ENCODE assay signal across 16 mouse cellular contexts in genomic region chr2:160786333-160786732, GRCm38 (mm10). TPM values are rescaled to one million over a fixed set of nuclear protein-coding genes. Genes with fewer than 3 reads are reported as not detected.
A peak's percentile ranks its signal among the peaks of the same experiment; 100 is the strongest.
DNase-seq lines count a peak whose midpoint lies in the region; ATAC-seq lines count a peak whose summit lies in the region.
"Had no signal": no experiment of that assay in that cellular context is flagged by ENCODE, and none has a peak within 500 bp of the region (broad histone marks: within the 10 kb centered on the region; RNA-seq: fewer than 3 reads in every experiment).

No protein-coding gene starts in this region.

- H3K27me3 ChIP-seq in forebrain, embryonic 15.5 days = no peaks in the 10 kb centered on the region
- no peaks in the 10 kb centered on the region for H3K27me3 ChIP-seq in forebrain, embryonic 11.5 days (ENCODE audit: control insufficient read depth, insufficient read depth, low read length)
- H3K27me3 ChIP-seq in midbrain, embryonic 16.5 days (ENCODE audit: control insufficient read depth, insufficient read depth, low read depth, low read length) = no peaks in the 10 kb centered on the region
- H3K27me3 ChIP-seq: embryonic facial prominence, embryonic 13.5 days; Patski had no signal

- no peak for DNase-seq in forebrain, embryonic 11.5 days (ENCODE audit: low spot score)
- DNase-seq in layer of hippocampus, adult 9-11 months = peak; percentile 54
- no peak for DNase-seq in layer of hippocampus, postnatal 25 days (ENCODE audit: extremely low spot score in 1 of 2, low spot score in 1 of 2)
- DNase-seq in brain, embryonic 18.5 days (ENCODE audit: low read depth, low spot score) = peak; percentile 50
- DNase-seq in spleen, postnatal 10 days (ENCODE audit: low spot score in 2 of 2) = no peak
- DNase-seq in spleen, postnatal 14 days (ENCODE audit: low spot score in 2 of 2) = no peak
- DNase-seq: cerebellum, adult 11 months; kidney, adult 9 months; lung, postnatal 14 days; spleen, adult 18-20 months; thymus, postnatal 36 days had no signal

- H3K4me2 ChIP-seq in forebrain, embryonic 15.5 days (replicated peaks) = no peak overlapping the region
- H3K4me2 ChIP-seq in forebrain, embryonic 11.5 days (ENCODE audit: low read depth, low read length, severe bottlenecking) = no peak overlapping the region
- H3K4me2 ChIP-seq in midbrain, embryonic 16.5 days (ENCODE audit: low read length) = no peak overlapping the region
- H3K4me2 ChIP-seq: embryonic facial prominence, embryonic 13.5 days had no signal

- H3K4me1 ChIP-seq in forebrain, embryonic 15.5 days = peaks cover 7% of the 10 kb centered on the region; the same call in 1 of the 2 replicates
- H3K4me1 ChIP-seq in forebrain, embryonic 11.5 days (replicated peaks; ENCODE audit: control insufficient read depth, insufficient read depth, low read length) = no peaks in the 10 kb centered on the region
- H3K4me1 ChIP-seq in midbrain, embryonic 16.5 days (ENCODE audit: control insufficient read depth, insufficient read depth, low read length) = no peaks in the 10 kb centered on the region

- no peaks in the 10 kb centered on the region for H3K9me3 ChIP-seq in forebrain, embryonic 15.5 days
- H3K9me3 ChIP-seq in forebrain, embryonic 11.5 days (ENCODE audit: control insufficient read depth, low read length) = no peaks in the 10 kb centered on the region
- H3K9me3 ChIP-seq in midbrain, embryonic 16.5 days (replicated peaks; ENCODE audit: control insufficient read depth, low read length, poor library complexity, severe bottlenecking) = no peaks in the 10 kb centered on the region
- H3K9me3 ChIP-seq: embryonic facial prominence, embryonic 13.5 days had no signal

- WGBS in forebrain, embryonic 15.5 days = 46% methylated on average over 1 of the region's 1 CpGs
- 86% methylated on average over 1 of the region's 1 CpGs for WGBS in forebrain, embryonic 11.5 days
- WGBS in midbrain, embryonic 16.5 days = 64% methylated on average over 1 of the region's 1 CpGs

- no peaks in the 10 kb centered on the region for H3K36me3 ChIP-seq in forebrain, embryonic 15.5 days
- no peaks in the 10 kb centered on the region for H3K36me3 ChIP-seq in forebrain, embryonic 11.5 days (ENCODE audit: control insufficient read depth, insufficient read depth, low read length)
- no peaks in the 10 kb centered on the region for H3K36me3 ChIP-seq in midbrain, embryonic 16.5 days (ENCODE audit: control insufficient read depth, insufficient read depth, low read length)

- peak overlapping the region; percentile 46 for H3K27ac ChIP-seq in forebrain, embryonic 15.5 days (replicated peaks)
- no peak overlapping the region for H3K27ac ChIP-seq in forebrain, embryonic 11.5 days (ENCODE audit: low read depth, low read length)
- H3K27ac ChIP-seq in midbrain, embryonic 16.5 days (ENCODE audit: low read length) = peak overlapping the region; percentile 53
- H3K27ac ChIP-seq: embryonic facial prominence, embryonic 13.5 days; stomach, postnatal 0 days had no signal

- no peak overlapping the region for H3K4me3 ChIP-seq in forebrain, embryonic 15.5 days
- H3K4me3 ChIP-seq in forebrain, embryonic 11.5 days (ENCODE audit: low read depth, low read length) = no peak overlapping the region
- no peak overlapping the region for H3K4me3 ChIP-seq in midbrain, embryonic 16.5 days (ENCODE audit: low read depth, low read length)
- H3K4me3 ChIP-seq: embryonic facial prominence, embryonic 13.5 days had no signal

- peak; percentile 78 for ATAC-seq in forebrain, embryonic 15.5 days (replicated peaks)
- no peak for ATAC-seq in forebrain, embryonic 11.5 days (replicated peaks; ENCODE audit: low FRiP score)
- ATAC-seq in midbrain, embryonic 16.5 days = peak; percentile 64; the same call in 1 of the 2 replicates
- ATAC-seq: Patski had no signal

- H3K9ac ChIP-seq in forebrain, embryonic 15.5 days (replicated peaks) = no peak overlapping the region
- H3K9ac ChIP-seq in forebrain, embryonic 11.5 days (ENCODE audit: low read length) = no peak overlapping the region
- H3K9ac ChIP-seq in midbrain, embryonic 16.5 days (ENCODE audit: low read depth, low read length) = no peak overlapping the region
- H3K9ac ChIP-seq: embryonic facial prominence, embryonic 13.5 days had no signal

RNA-seq across cellular contexts. Expression of gene Plcg1, which starts 55.2 kb away (rescaled TPM):
- polyA plus RNA-seq in forebrain, embryonic 15.5 days (2015; fragmentation: Nextera tagmentation; extraction: Ambion mirVana) = 80.5 and 82.2 TPM in 2 replicates
- polyA plus RNA-seq in forebrain, embryonic 11.5 days (2014; fragmentation: Nextera tagmentation; extraction: Ambion mirVana) = 80.7 and 80.8 TPM in 2 replicates
- 10 to 100 TPM; 95.9 to 96.4 TPM for total RNA-seq in layer of hippocampus, postnatal 25 days (2021)
- polyA plus RNA-seq in midbrain, embryonic 16.5 days (2015; fragmentation: Nextera tagmentation; extraction: Ambion mirVana) = 52.1 and 57.3 TPM in 2 replicates

Comparison
In these comparisons a context has a peak if more than half of its experiments do, and no peak if none do; other contexts are left out.
1. DNase-seq: peak in layer of hippocampus, adult 9-11 months (single experiment) and brain, embryonic 18.5 days (single experiment); none in forebrain, embryonic 11.5 days (single experiment), layer of hippocampus, postnatal 25 days (0 of 2), spleen, postnatal 10 days (0 of 2) and spleen, postnatal 14 days (0 of 2).